Mouse (Mus musculus): ENCODE data around the gene Gm5426. TPM values are rescaled to one million over a fixed set of nuclear protein-coding genes. Genes with fewer than 3 reads are reported as not detected.
A peak's percentile ranks its signal among the peaks of the same experiment; 100 is the strongest.
"Not testable (repeated sequence)": the region's sequence is repeated elsewhere in the genome, so short reads cannot be mapped to it uniquely, and the experiment has no call there.

The Gm5426 gene
- polyA plus RNA-seq, 1 experiment from 2014 or later = not detected

GRCm38 (mm10) chr10:96138585-96138984 lies 2.2 kb downstream of the Gm5426 start:
- no peak for DNase-seq (ENCODE audit: low spot score)

- DNase-seq (ENCODE audit: low spot score) = not testable (repeated sequence)
Measured at GRCm38 (mm10) chr10:96139274-96139673, 2.9 kb downstream of the Gm5426 start.

- no peak for DNase-seq (ENCODE audit: low spot score)
Measured at GRCm38 (mm10) chr10:96146578-96146977, 10.2 kb downstream of the Gm5426 start.

- DNase-seq (ENCODE audit: low spot score) = no peak
Measured at GRCm38 (mm10) chr10:96148250-96148699, 11.9 kb downstream of the Gm5426 start.

- no peak for DNase-seq (ENCODE audit: low spot score)
Measured at GRCm38 (mm10) chr10:96150401-96151116, 14.2 kb downstream of the Gm5426 start.

GRCm38 (mm10) chr10:96153315-96153714 lies 16.9 kb downstream of the Gm5426 start:
- no peak for DNase-seq (ENCODE audit: low spot score)

- DNase-seq (ENCODE audit: low spot score) = no peak
Measured at GRCm38 (mm10) chr10:96162975-96163706, 26.7 kb downstream of the Gm5426 start.

- DNase-seq (ENCODE audit: low spot score) = no peak
Measured at GRCm38 (mm10) chr10:96163791-96164190, 27.4 kb downstream of the Gm5426 start.

GRCm38 (mm10) chr10:96165260-96165659 lies 28.9 kb downstream of the Gm5426 start:
- DNase-seq (ENCODE audit: low spot score) = no peak

GRCm38 (mm10) chr10:96168998-96169397 lies 32.6 kb downstream of the Gm5426 start:
- no peak for DNase-seq (ENCODE audit: low spot score)

GRCm38 (mm10) chr10:96171546-96171945 lies 35.1 kb downstream of the Gm5426 start:
- no peak for DNase-seq (ENCODE audit: low spot score)

GRCm38 (mm10) chr10:96172964-96173363 lies 36.6 kb downstream of the Gm5426 start:
- DNase-seq (ENCODE audit: low spot score) = no peak

- no peak for DNase-seq (ENCODE audit: low spot score)
Measured at GRCm38 (mm10) chr10:96173771-96174170, 37.4 kb downstream of the Gm5426 start.

GRCm38 (mm10) chr10:96176916-96177315 lies 40.5 kb downstream of the Gm5426 start:
- DNase-seq (ENCODE audit: low spot score) = no peak

- DNase-seq (ENCODE audit: low spot score) = peak; percentile 76
Measured at GRCm38 (mm10) chr10:96180554-96181397, 44.4 kb downstream of the Gm5426 start.

GRCm38 (mm10) chr10:96181398-96181790 lies 45.0 kb downstream of the Gm5426 start:
- peak; percentile 73 for DNase-seq (ENCODE audit: low spot score)

- DNase-seq (ENCODE audit: low spot score) = no peak
Measured at GRCm38 (mm10) chr10:96181883-96182628, 45.7 kb downstream of the Gm5426 start.

GRCm38 (mm10) chr10:96185026-96185425 lies 48.6 kb downstream of the Gm5426 start:
- no peak for DNase-seq (ENCODE audit: low spot score)

- DNase-seq (ENCODE audit: low spot score) = no peak
Measured at GRCm38 (mm10) chr10:96185601-96186000, 49.2 kb downstream of the Gm5426 start.
